Mouse (Mus musculus) spleen, adult 18-20 months (tissue): ENCODE results near the gene Casz1.
A peak's percentile ranks its signal among the peaks of the same experiment; 100 is the strongest.

Experiments used
- DNase-seq, 2 experiments: peaks; one replicate each; pipeline ENCODE4 v3.0.0; 2022; ENCODE audit warnings: mixed read lengths in 2 of 2

Casz1 gene

DNA sequence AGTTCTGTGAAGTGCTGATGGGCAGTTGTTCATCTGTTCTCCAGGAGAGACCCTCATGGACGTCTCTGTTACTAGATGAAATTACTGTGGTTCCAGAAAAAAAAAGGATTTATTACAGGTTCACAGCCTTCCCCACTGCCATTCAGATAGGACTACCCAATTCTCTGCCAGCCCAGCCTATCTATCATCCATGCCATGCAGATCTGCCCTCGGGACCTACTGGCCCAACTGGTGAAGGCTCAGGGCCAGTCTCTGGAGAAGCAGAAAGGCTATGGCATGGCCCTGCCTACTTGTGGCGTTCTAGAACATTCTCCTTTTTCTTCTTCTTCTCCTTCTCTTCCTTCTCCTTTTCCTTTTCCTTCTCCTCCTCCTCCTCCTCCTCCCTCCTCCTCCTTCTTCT is 75.4 kb downstream of the Casz1 start:
- no peak for DNase-seq

DNA sequence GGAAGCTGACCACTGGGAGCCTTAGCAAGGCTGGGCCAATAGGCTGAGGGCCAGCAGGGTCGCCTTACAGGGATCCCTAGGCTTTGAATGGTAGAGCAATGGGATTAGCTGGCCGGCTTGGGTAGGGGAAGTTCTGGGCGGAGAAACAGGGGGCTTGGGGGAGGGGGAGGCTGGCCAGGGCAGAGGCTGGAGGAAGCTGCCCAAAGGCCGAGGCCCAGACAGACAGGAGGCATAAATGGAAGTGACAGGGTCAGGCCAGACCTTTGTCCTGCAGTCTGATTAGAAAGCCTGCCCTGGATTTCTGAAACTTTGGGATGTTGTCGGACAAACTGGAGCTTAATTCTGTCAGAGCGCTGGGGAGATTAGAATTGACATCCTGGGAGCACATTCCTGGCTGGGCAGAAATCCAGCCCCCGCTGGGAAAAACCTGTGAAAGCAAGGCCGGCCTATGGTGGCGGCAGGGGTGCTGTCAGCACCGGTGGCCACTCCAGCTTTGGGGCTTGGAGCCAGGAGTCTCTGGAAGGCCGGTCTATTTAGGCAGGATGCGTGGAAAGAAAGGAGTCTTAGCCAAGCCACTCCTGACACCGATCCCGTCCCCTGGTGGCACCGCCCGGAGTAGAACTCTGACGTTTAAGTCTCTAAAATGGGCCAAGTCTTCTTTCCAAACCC is 76.9 kb downstream of the Casz1 start:
- no peak for DNase-seq

DNA sequence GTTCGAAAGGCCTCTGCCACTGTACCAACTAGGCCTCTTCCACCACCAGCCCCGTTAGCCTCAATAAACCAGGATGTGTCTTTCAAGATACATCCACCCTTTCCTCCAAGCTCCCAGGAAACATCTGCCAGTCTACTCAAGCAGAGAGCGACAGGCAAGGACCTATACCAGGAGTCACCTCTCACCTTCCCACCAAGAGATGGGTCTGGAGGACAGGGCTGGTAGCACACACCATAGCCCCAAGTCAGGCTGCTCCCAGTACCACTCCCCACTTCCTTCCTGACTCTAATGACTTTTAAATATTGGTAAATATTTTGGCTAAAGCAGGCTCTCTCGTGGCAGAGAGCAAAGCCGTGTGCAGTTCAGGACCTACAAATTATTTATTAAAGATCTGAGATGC is 77.6 kb downstream of the Casz1 start:
- no peak for DNase-seq

DNA sequence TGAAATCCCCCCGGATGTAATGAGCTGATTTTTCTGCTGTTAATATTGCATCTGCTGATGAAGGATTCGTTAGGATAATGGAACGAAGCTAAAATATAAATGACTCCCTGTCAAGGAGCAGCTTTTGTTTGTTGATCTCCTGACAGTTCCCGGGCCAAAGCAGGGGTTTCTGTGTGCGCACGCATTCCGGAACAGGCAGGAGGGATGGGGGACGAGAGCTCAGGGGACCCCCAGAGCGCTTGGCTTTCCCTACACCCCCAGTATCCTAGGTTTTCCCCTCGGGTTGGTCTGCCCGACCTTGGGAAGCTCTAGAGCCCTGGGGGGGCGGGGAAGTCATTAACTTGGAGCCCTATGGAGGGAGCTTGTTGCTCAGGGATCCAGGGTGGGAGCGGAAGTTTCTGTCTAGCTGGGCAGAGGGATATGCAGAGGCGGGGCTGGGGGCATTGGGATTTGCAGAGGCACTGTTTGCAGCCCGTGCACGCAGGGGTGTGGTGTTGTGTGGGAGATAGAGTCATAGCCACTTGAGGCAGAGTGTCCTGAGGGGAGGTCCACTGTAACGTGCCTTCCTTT is 78.2 kb downstream of the Casz1 start:
- DNase-seq, result no peak

DNA sequence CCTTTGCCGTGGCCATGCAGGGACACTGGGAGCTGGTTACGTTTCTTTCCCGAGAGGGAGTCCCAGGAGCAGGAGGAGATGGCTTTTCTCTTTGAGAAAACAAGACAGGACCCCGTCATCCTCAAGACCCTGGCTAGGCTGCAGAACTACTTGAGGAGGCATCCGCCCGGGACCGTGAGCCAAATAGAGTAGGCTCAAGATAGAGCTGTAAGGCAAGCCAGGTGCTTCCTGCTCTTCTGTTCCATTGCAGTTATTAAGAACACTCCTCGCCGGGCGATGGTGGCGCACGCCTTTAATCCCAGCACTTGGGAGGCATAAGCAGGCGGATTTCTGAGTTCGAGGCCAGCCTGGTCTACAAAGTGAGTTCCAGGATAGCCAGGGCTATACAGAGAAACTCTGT is 80.4 kb downstream of the Casz1 start:
- DNase-seq, result no peak

DNA sequence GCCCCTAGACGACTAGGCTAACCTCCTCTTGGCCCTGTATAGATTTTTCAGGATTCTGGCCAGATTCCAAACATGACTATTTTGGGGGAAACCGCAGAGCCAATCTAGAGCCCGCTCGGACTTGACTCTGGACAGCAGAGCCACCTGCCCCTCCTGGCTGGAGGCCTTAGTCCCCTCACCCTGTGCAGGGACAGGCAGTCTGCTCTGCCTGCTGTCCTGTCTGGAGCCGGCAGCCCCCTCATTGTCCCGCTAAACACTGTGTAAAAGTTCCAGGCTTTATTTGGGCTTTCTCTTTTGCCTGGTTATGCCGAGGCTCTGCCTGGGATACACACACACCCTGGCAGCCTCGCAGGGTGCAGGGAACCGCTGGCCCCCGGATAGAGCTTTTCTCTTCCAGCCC is 81.2 kb downstream of the Casz1 start:
- DNase-seq, result no peak

DNA sequence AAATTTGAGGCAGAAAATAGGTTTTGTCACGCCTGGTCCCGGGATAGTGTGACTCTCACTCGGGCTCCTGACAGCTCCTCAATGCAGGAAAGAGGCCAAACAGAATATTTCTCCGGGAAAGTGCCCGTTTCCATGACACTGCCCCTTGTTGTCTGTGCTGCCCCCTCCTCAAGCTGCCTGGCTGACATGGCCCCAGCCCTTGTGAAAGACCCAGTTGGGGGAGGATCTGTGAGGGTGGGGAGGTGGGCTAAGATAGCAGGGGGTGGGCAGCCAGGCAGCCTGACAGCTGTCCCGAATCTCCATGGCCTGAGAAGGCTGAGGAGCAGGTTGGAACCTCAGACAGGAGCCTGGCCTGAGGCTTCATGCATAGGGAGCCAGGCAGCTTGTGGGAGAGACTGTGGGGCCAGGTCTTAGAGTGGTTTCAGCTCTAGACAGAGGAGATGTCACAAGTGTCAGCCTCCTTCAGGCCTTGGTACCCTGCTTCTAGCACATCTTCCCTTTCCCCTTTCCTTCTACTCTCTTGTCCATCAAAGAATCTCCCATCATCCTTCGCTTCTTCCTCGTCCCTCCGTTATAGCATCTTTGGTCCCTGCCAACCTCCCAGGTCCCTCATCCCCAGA is 81.8 kb downstream of the Casz1 start:
- no peak for DNase-seq

DNA sequence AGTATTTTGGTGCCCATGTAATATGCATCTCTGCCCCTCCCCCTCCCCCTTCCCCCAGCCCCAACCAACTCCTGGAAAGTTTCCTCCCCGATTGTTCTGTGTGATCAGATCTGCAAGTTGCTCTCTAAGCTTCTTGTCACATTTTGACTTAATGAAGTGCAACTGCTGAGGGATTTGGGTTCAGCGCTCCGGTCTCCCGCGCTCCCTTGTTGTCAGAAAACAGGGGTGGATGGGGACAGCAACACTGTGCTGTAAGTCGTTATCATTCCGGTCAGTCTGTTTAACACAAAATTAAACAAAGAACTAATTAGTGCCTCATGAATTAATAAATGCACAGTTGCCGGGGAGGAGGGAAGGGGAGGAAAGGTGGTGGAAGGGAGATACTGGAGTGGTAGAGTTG is 84.0 kb downstream of the Casz1 start:
- DNase-seq, result no peak

DNA sequence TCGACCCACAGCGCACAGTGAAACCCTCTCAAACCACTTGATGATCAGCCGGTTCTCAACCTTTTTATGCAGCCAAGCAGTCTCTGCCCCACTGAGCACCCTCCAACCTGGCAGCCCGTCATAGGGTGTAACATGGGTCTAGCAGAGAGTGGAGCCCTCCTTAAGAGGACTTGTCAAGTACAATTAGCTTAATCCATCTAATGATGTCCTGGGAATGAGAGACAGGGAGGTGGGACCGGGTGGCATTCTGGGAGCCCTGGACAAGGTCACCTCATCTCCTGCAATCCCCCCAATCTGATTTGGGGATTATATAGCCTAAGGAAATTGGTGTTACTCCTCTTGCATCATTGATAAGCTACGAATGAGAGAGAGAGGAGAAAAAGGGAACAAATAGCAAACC is 84.8 kb downstream of the Casz1 start:
- DNase-seq, result no peak

DNA sequence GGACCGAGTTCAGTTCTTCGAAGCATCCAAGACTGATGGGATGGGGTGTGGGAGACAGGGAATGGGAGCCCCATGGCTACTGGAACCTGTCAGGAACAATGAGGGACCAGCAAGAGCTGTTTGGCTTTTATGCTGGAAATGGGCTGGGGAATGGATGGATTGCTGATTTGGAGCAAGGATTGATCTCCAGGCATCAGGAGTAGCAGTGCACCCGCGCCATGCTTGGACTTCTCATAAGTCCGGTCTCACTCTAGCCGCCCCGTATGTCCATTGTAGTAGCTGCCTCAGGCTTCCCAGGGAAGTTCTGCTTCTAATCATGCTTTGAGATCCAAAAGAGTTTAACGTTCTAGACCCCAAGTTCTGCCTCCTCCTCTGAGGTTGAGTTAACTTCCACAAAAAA is 86.2 kb downstream of the Casz1 start:
- DNase-seq, result no peak

DNA sequence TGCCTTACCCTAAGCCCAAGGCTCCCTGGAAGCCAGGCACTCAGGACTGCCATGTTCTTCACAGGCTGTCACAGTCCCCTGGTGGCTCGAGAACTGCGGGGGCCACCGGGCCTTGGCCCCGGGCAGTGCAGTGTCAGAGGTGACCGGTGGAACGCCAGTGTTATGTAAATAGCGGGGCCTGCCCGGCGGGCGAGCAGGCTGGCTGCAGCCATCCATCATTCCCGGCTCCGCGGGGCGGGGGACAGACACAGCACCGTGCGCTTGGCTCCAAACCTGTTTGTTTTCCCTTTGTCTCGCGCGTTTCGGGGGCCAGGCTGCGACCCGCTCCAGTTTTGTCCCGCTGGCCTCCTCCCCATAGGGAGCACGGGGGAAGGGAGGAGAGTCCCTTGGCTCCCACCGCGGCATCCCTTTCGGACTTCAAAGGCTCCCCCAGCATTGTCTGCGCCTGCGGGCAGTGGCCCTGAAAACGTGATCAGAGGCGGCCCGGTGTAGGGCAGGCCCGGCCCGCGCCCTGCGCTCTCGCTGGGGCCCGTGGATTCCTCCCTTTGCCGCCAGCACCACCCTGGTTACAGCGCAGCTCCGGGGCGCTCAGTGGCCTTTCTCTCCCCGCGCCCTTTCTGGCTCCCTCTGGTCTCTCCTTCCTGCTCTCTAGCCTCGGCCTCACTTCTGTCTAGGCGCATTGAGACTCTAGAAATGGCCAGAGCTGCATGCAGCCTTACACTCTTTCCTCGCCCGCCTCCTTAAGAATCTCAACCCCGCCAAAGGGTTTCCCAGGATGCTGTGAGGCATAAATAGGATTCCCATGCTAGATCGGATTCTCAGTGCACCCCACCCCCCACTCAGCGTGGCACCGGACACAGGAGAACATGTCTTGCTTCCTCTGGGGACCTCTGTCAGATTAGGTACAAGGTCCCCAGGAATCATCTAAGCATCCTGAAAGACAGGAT is 86.9 kb downstream of the Casz1 start:
- DNase-seq, result no peak

DNA sequence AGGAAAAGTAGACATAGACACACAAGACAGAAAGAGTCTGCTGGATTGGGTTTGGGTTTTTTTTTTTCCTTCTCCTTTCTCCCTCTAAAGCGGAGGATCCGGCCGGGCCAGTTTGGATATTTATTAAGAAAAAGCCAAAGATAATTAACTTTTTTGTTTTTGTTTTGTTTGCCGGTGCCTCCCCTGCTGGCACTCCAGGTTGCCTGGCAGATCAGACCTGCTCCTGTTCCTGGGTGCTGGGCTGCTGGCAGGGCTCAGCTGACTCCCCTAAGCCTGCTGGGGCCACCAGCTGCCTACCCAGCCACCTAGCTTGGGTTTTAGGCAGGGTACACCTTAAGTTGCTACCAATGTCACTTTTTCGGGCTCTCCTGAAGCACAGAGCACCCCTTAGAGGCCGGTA is 91.9 kb downstream of the Casz1 start:
- DNase-seq, result no peak

DNA sequence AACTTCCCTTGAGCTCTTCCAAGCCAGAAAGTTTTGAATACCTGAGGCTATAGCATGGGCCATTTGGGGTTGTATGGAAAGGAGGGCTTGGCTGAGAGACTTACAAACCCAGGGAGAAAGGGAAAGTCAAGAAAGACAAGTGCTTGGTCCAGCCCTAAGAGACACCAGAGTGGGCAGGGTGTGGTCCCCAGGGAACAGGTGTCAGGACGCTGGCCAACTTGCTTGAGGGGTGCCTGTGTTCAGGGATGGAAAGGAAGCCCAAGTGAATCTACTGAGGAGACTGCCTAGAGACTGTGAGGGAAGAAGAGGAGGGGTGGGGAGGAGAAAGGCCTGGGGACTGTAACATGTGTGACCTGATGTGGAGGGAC is 95.7 kb downstream of the Casz1 start:
- no peak for DNase-seq

DNA sequence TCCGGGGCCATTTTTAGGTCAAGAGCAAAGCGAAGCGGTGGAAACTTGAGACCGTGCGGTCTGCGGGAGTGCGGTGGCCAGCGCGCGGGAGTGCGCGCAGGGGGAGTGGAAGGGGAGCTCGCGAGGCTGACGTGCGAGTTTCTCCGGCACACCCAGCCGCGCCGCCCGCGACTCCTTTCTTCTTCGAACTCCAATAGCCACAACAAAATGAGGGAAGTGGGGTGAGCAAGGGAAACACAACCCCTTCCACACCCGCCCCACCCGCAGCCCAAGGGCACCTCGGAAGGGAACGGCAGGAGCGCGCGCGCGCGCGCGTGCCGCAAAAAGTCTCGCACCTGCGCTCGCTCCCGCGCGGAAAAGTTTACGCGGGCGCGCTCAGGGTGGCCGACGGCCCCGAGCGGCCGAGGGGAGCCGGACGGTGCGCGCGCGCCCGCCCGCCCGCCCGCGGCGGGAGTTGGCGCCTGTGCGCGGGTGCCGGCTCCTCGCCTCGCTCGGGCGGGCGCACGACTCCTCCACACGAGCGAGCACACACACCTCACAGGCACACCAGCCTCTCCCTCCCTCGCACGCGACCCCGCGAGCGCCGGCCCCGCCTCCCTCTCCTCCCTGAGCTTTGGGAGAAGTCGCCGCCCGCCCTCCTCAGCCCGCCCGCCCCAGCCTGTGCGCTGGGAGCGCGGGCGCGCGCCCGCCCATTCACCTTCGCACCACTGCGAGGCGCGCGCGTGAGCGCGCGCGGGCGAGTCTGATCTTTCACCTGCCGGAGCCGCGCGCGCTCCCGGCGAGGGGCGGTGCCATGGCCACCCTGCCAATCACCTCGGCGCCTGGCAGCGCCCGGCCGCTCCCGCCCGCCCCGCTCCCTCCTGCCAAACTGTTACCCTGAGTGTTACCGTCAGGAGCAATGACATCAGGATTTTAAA is 96.3 kb downstream of the Casz1 start:
- DNase-seq, result peak; percentile 76 to 82

DNA sequence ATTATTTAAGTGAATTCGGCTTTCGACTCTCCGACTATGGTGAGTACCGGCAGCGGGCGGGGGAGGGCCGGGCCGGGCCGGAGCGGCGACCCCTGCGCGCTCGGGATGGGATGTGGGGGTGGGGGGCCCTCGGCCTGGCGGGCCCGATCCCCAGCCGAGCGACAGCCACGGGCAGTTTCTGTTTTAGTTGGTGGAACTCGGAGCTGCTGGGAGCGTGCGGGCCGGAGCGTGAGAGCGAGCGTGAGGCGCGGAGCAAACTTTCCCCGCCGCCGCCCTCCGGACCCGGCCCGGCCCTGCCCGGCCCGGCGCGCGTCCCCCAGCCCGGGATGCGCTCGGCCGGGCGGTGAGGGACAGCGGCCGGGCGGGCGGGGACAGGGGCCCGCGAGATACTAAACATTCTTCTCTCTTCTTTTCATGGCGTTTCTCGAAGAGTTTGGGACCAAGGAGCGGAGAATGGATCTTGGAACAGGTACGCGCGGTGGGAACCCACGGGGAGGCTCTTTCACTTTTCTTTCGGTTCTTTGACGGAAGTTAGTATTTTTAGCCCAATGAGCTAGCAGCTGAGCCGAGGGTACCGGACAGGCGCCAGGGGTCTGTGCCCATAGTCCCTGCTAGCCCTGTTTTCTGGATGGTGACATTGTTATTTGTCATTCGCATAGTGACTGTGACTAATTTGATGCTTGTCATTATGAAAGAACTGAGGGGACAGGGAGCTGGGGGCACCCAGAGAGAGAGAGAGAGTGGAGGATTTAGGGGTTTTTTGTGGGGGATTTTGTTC is 97.2 kb downstream of the Casz1 start:
- peak; percentile 22 to 46 for DNase-seq

DNA sequence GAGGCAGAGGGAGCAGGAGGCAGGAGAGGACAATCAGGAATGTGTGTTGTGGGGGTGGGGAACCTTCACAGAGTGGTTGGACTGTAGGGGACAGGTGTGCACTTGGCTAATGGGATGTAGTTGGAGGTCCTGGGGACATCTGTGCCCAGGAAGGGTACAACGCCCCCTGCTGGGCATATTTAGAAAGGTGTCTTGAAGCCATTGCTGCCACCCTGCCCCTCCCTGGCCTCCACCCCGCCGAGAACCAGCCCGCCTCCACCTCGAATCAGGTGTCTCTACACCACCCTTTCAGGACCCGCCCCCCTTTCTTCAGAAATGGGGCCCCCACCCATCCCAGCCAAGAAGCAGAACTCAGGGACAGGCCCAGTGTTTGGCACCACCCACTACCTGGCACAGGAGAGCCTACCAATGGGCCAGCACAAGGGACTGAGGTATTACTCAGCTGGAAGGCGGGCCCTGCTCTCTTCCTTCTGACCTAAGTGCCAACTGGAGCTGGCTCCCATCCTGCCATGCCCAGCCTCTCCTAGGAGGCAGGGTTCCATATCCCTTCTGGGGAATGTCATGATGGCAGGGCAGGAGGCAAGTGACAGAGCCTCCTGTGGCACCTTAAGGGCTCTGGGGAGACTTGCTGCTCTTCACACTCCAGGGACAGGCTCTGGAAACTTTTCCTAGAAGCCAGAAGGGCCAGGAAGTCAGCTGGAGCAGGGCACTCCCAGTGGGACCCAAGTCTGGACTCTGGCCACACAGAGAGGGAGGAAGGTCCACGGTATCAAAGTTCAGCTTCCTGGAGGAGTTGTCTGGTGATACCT is 98.9 kb downstream of the Casz1 start:
- DNase-seq, result peak; percentile 41 to 60

DNA sequence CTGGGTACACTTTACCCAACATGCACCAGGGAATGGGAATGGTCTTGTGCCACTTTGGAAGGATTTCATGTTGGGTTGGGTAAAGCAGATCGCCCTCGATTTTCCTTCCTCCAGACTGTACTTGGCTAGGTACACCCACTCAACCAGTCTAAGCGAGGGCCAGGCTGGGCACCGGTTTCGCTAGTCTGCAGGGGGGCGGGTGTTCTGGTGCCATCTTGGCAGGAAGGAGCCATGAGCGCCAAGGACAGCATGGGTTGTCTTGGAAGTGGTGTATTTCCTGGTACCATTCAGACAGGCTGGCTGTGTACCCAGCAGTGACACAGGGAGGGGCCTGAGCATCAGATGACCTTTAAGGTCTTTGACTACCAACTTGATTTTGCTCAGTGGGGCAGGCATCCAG is 101.1 kb downstream of the Casz1 start:
- no peak for DNase-seq

DNA sequence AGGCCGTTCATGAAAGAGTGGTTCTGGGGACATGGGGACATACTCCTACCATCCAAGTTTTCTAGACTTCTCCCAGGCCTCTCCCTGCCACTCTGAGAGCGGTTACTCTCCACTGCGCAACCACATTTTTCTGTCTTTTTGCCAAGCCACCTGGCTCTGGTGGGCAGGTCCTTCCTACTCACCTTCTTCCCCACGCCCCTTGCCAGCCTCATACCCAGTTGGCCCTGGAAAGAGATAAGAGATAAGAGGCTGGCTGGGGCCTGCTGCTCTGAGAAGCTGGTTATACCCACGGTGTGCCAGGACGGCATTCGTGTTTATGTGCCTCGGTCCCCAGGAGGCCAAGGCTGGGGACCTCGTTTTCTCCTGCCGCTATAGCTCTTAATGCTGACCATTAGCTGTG is 102.6 kb downstream of the Casz1 start:
- DNase-seq, result no peak

DNA sequence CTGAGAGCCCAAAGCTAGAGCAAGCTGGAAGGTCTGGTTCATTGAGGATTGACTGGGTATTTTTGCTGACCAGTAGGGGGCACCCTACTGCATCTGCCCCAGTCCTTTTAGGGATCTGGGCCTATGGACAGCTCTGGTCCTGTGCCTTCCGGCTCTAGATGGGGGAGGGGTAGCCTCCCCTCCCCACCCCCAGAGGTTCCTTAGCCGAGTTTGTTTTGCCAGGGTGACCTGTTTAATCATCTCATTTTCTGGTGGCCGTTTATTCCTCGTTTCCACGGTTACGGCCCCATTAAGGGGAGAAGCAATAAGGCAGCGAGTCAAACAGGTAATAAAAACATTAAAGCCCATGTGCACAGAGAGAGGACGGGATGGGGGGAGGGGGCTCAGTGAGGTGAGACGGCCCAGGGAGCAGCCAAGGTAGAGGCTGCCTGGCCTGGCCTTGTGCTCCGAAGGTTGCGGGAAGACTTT is 104.0 kb downstream of the Casz1 start:
- DNase-seq, result no peak

DNA sequence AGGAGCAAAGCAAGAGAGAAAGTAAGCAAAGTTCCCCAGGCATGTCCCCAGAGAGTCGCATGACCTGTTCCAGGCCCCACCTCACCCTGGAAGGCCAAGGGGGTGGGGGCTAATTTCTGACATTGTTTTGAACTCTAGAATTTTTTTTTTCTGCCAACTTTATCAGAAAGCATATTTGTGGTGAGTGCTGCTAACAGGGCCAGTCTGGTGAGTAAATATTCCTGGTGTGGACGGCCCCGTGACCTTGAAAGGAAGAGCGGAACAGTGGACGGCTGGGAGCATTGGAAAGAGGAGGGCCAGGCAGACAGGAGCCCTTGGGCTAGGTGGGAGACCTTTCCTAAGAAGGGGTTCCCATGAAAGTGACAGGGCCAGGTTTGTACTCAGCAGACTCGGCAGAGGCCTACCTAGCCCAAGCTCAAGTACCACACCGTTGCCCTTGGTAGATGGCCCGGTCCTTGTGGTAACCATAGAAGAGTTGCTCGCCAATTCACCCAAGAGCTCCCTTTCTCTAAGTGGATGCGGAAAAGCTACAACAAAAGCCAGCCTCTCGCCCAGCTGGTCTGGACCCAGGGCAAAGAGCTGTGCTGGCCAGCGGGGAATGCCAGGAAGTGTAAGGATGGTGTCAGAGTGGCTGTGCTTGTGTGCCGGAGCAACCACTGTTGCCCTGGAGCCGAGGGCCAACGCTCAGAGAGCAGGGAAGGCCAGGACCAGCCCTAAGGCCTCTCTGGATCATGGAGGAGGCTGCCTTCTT is 104.7 kb downstream of the Casz1 start:
- no peak for DNase-seq
